Mouse (Mus musculus) stomach, embryonic 16.5 days (tissue): ENCODE results near the gene Gja1. TPM values are rescaled to one million over a fixed set of nuclear protein-coding genes. Genes with fewer than 3 reads are reported as not detected.

Experiments
- ATAC-seq: fragments of 200-750 bp; cut with Nextera tagmentation; 2 replicates; pipeline ENCODE4 v1.8.0; 2017; ENCODE audit warnings: moderate number of reproducible peaks, moderate TSS enrichment; ENCODE audit not compliant: insufficient read depth, low FRiP score
- H3K27ac ChIP-seq: fragments of 300-500 bp; sonication (generic); 2 replicates; pipeline ENCODE4 v1.5.1; 2014; ENCODE audit warnings: low read length
- H3K27me3 ChIP-seq: fragments of 300-500 bp; sonication (generic); 2 replicates; pipeline ENCODE4 v1.6.1; 2014; ENCODE audit warnings: low read length, control low read depth, mixed read lengths; ENCODE audit not compliant: control insufficient read depth, insufficient read depth
- H3K36me3 ChIP-seq: fragments of 300-500 bp; sonication (generic); 2 replicates; pipeline ENCODE4 v1.6.1; 2014; ENCODE audit warnings: low read length; ENCODE audit not compliant: control insufficient read depth, insufficient read depth
- H3K4me1 ChIP-seq: fragments of 300-500 bp; sonication (generic); 2 replicates; pipeline ENCODE4 v1.6.1; 2014; ENCODE audit warnings: low read length, control low read depth, mixed read lengths; ENCODE audit not compliant: control insufficient read depth, insufficient read depth
- H3K4me2 ChIP-seq: fragments of 300-500 bp; sonication (generic); 2 replicates; pipeline ENCODE4 v1.6.1; 2014; ENCODE audit warnings: low read depth, low read length, mixed read lengths
- H3K4me3 ChIP-seq: fragments of 300-500 bp; sonication (generic); replicated peaks from 2 replicates; pipeline ENCODE4 v1.5.1; 2014; ENCODE audit warnings: mild to moderate bottlenecking, low read length
- H3K9ac ChIP-seq: fragments of 300-500 bp; sonication (generic); 2 replicates; pipeline ENCODE4 v1.6.1; 2014; ENCODE audit warnings: low read length
- H3K9me3 ChIP-seq: fragments of 300-500 bp; sonication (generic); replicated peaks from 2 replicates; pipeline ENCODE4 v1.6.1; 2016; ENCODE audit warnings: low read length, control low read depth; ENCODE audit not compliant: control insufficient read depth
- WGBS: fragments of 180-500 bp; shearing (Covaris S2); extraction: QIAGEN DNeasy Blood & Tissue Kit; methylation state at CpG from one replicate; pipeline ENCODE4 v1.1.7; 2014; 5-methylcytosine and 5-hydroxymethylcytosine counted together
- polyA plus RNA-seq: library from polyadenylated mRNA; unstranded; fragments of >200 nt; fragmentation: Nextera tagmentation; extraction: Ambion mirVana; gene quantifications from 2 replicates; pipeline ENCODE4 v1.2.1, GENCODE M21; 2015

Gja1 gene
- polyA plus RNA-seq, 1 experiment from 2014 or later: 103 TPM

GRCm38 (mm10) chr10:56431600-56432389 is 54.7 kb downstream of the Gja1 start:
- no peaks in the 10 kb centered on the region for H3K9me3 ChIP-seq
- WGBS: 10% methylated on average over 23 of the region's 23 CpGs
- ATAC-seq: peak; percentile 44

GRCm38 (mm10) chr10:56432390-56432709 is 55.2 kb downstream of the Gja1 start:
- no peak for ATAC-seq
- 33% methylated on average over 6 of the region's 6 CpGs for WGBS
- no peaks in the 10 kb centered on the region for H3K27me3 ChIP-seq
- no peak overlapping the region for H3K4me3 ChIP-seq
- no peak overlapping the region for H3K27ac ChIP-seq
- H3K9me3 ChIP-seq: no peaks in the 10 kb centered on the region
- H3K9ac ChIP-seq: no peak overlapping the region
- peak overlapping the region; percentile 59; the same call in 1 of the 2 replicates for H3K4me2 ChIP-seq
- no peaks in the 10 kb centered on the region for H3K36me3 ChIP-seq
- 0 out of 2 replicates have a peak, but pooled peaks cover 8% of the 10 kb centered on the region for H3K4me1 ChIP-seq

More at GRCm38 (mm10) chr10:56431600-56432389, 54.7 kb downstream of the Gja1 start:
- Histone ChIP-seq H3K27me3 (no peaks in the 10 kb centered on the region), H3K36me3 (no peaks in the 10 kb centered on the region), H3K4me3 (peak overlapping the region; percentile 38), H3K4me2 (peak overlapping the region; percentile 59), H3K4me1 (0 out of 2 replicates have a peak, but pooled peaks cover 8% of the 10 kb centered on the region), H3K9ac (peak overlapping the region; percentile 40), H3K27ac (no peak overlapping the region)

GRCm38 (mm10) chr10:56437290-56437689 is 60.2 kb downstream of the Gja1 start:
- 59% methylated on average over 11 of the region's 11 CpGs for WGBS
- Histone ChIP-seq H3K36me3 (no peaks in the 10 kb centered on the region), H3K27me3 (no peaks in the 10 kb centered on the region), H3K4me3 (no peak overlapping the region), H3K9ac (no peak overlapping the region), H3K4me2 (no peak overlapping the region), H3K4me1 (peaks cover 4% of the 10 kb centered on the region; the same call in 1 of the 2 replicates), H3K9me3 (no peaks in the 10 kb centered on the region), H3K27ac (no peak overlapping the region)
- no peak for ATAC-seq

GRCm38 (mm10) chr10:56439638-56440037 is 62.5 kb downstream of the Gja1 start:
- Histone ChIP-seq H3K9me3 (no peaks in the 10 kb centered on the region), H3K27me3 (no peaks in the 10 kb centered on the region), H3K4me1 (peaks cover 3% of the 10 kb centered on the region; the same call in 1 of the 2 replicates), H3K36me3 (no peaks in the 10 kb centered on the region), H3K4me2 (no peak overlapping the region), H3K9ac (no peak overlapping the region), H3K4me3 (no peak overlapping the region), H3K27ac (no peak overlapping the region)
- no peak for ATAC-seq
- 37% methylated on average over 4 of the region's 4 CpGs for WGBS

GRCm38 (mm10) chr10:56444457-56444856 is 67.3 kb downstream of the Gja1 start:
- H3K9ac ChIP-seq: no peak overlapping the region
- H3K27ac ChIP-seq: no peak overlapping the region
- no peak overlapping the region for H3K4me2 ChIP-seq
- H3K27me3 ChIP-seq: no peaks in the 10 kb centered on the region
- H3K4me1 ChIP-seq: peaks cover 3% of the 10 kb centered on the region; the same call in 1 of the 2 replicates
- no peak for ATAC-seq
- H3K4me3 ChIP-seq: no peak overlapping the region
- H3K36me3 ChIP-seq: no peaks in the 10 kb centered on the region
- WGBS: 68% methylated on average over 2 of the region's 2 CpGs
- H3K9me3 ChIP-seq: no peaks in the 10 kb centered on the region

- Histone ChIP-seq H3K4me1 (no peaks in the 10 kb centered on the region), H3K36me3 (no peaks in the 10 kb centered on the region), H3K4me2 (no peak overlapping the region), H3K27me3 (no peaks in the 10 kb centered on the region), H3K9ac (no peak overlapping the region), H3K9me3 (no peaks in the 10 kb centered on the region), H3K27ac (no peak overlapping the region), H3K4me3 (no peak overlapping the region)
- ATAC-seq: no peak
- 62% methylated on average over 4 of the region's 4 CpGs for WGBS
Observed at GRCm38 (mm10) chr10:56449030-56449429, 71.9 kb downstream of the Gja1 start.

Other genes with a start within 250 kb of the Gja1 start
- gene Tbc1d32, start 148.6 kb upstream of the Gja1 start, polyA plus RNA-seq: 3.3 and 3.6 TPM in 2 replicates